Mouse (Mus musculus) urinary bladder, postnatal 4 days (tissue): Measurements from ENCODE around the gene Fbxl19.
"Not testable (repeated sequence)": the region's sequence is repeated elsewhere in the genome, so short reads cannot be mapped to it uniquely, and the experiment has no call there.

ENCODE experiments used
- DNase-seq, 2 experiments: peaks; one replicate each; pipeline ENCODE4 v3.0.0; 2021 to 2022; ENCODE audit warnings: low spot score in 2 of 2

Fbxl19 gene

GRCm38 (mm10) chr7:127727898-127728297 is 16.4 kb upstream of the Fbxl19 start:
- no peak for DNase-seq

GRCm38 (mm10) chr7:127730170-127730569 is 14.2 kb upstream of the Fbxl19 start:
- DNase-seq = no peak

GRCm38 (mm10) chr7:127732066-127732465 is 12.3 kb upstream of the Fbxl19 start, which contains the start of gene Ctf2:
Ctf2 (minus strand) TSS chr7:127732166.
- DNase-seq = not testable (repeated sequence)

GRCm38 (mm10) chr7:127745251-127745651 is 908 bp downstream of the Fbxl19 start:
- peak; percentile 89 to 91 for DNase-seq

- peak; percentile 93 to 94 for DNase-seq
Observed at GRCm38 (mm10) chr7:127745652-127746493, 1.5 kb downstream of the Fbxl19 start.

- DNase-seq = peak in 1 of 2 experiments; percentile 47
Observed at GRCm38 (mm10) chr7:127746494-127747491, 2.5 kb downstream of the Fbxl19 start.

GRCm38 (mm10) chr7:127747559-127748234 is 3.4 kb downstream of the Fbxl19 start:
- no peak for DNase-seq

GRCm38 (mm10) chr7:127748235-127748560 is 3.9 kb downstream of the Fbxl19 start:
- no peak for DNase-seq

GRCm38 (mm10) chr7:127750131-127751127 is 6.1 kb downstream of the Fbxl19 start:
- no peak for DNase-seq

GRCm38 (mm10) chr7:127751619-127752018 is 7.3 kb downstream of the Fbxl19 start:
- no peak for DNase-seq

- DNase-seq = no peak
Observed at GRCm38 (mm10) chr7:127752069-127752468, 7.7 kb downstream of the Fbxl19 start.

- no peak for DNase-seq
Observed at GRCm38 (mm10) chr7:127753158-127753557, 8.8 kb downstream of the Fbxl19 start.

GRCm38 (mm10) chr7:127753741-127754140 is 9.4 kb downstream of the Fbxl19 start:
- no peak for DNase-seq

- no peak for DNase-seq
Observed at GRCm38 (mm10) chr7:127759716-127760115, 15.4 kb downstream of the Fbxl19 start.

GRCm38 (mm10) chr7:127760478-127760877 is 16.1 kb downstream of the Fbxl19 start:
- no peak for DNase-seq

GRCm38 (mm10) chr7:127761026-127761425 is 16.7 kb downstream of the Fbxl19 start:
- peak; percentile 59 to 76 for DNase-seq

- no peak for DNase-seq
Observed at GRCm38 (mm10) chr7:127763642-127764041, 19.3 kb downstream of the Fbxl19 start.

GRCm38 (mm10) chr7:127765756-127766155 is 21.4 kb downstream of the Fbxl19 start:
- no peak for DNase-seq

GRCm38 (mm10) chr7:127766851-127767609 is 22.7 kb downstream of the Fbxl19 start:
- no peak for DNase-seq
